Mouse (Mus musculus) kidney, adult 2 months (tissue): Measurements from ENCODE around the gene Stra6.

ENCODE experiments used
- CTCF ChIP-seq: fragments of 200-500 bp; conservative IDR thresholded peaks from 2 replicates; pipeline ENCODE4 v1.5.1; 2011; ENCODE audit warnings: low read depth, mild to moderate bottlenecking, control low read depth, low read length, moderate library complexity, mixed read lengths; ENCODE audit not compliant: insufficient read depth, insufficient read length
- POLR2A ChIP-seq: fragments of 200-500 bp; IDR thresholded peaks from one replicate; pipeline ENCODE4 v1.6.1; 2011; ENCODE audit warnings: low read depth, low read length, control low read depth

DNA sequence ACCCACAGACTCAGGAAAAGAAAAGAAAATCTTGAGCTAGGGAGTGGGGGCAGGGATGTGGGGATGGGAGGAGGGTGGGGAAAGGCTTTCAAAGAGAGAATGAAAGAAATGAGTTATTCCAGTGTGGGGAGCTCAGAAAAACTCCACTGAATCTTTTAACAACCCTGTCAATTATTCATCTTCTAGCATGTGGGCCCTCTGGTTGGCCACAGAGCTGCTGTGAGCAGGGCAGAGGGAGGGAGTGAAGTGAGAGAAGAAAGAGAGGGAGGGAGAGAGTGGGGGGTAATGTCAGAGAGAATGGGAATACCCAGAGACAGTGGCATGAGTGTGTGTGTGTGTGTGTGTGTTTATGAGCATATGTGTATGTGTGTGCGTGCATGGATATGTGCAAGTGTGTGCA, 9.6 kb upstream of the Stra6 start:
- TF ChIP-seq CTCF (no peak), POLR2A (no peak)
